Mouse (Mus musculus) ovary, postnatal 10 days (tissue): ENCODE data around the gene Patl2.
A peak's percentile ranks its signal among the peaks of the same experiment; 100 is the strongest.
"Not testable (repeated sequence)": the region's sequence is repeated elsewhere in the genome, so short reads cannot be mapped to it uniquely, and the experiment has no call there.

Experiments used
- DNase-seq: peaks from one replicate; pipeline ENCODE4 v3.0.0; 2022; ENCODE audit warnings: low spot score

The Patl2 gene

GRCm38 (mm10) chr2:122145756-122146155 is 40.2 kb downstream of the Patl2 start:
- DNase-seq = no peak

GRCm38 (mm10) chr2:122143111-122143510 is 42.9 kb downstream of the Patl2 start:
- no peak for DNase-seq

- no peak for DNase-seq
Measured at GRCm38 (mm10) chr2:122141332-122141967, 44.5 kb downstream of the Patl2 start.

- DNase-seq = no peak
Measured at GRCm38 (mm10) chr2:122140815-122141214, 45.2 kb downstream of the Patl2 start.

GRCm38 (mm10) chr2:122137839-122138465 is 48.0 kb downstream of the Patl2 start:
- DNase-seq = no peak

GRCm38 (mm10) chr2:122132618-122133017 is 53.4 kb downstream of the Patl2 start:
- DNase-seq = no peak

- DNase-seq = no peak
Measured at GRCm38 (mm10) chr2:122132078-122132477, 53.9 kb downstream of the Patl2 start.

GRCm38 (mm10) chr2:122127635-122128034 is 58.4 kb downstream of the Patl2 start:
- no peak for DNase-seq

GRCm38 (mm10) chr2:122126765-122127347 is 59.1 kb downstream of the Patl2 start:
- no peak for DNase-seq

- no peak for DNase-seq
Measured at GRCm38 (mm10) chr2:122125680-122126572, 60.1 kb downstream of the Patl2 start.

- DNase-seq = peak; percentile 92
Measured at GRCm38 (mm10) chr2:122117961-122118958, 67.7 kb downstream of the Patl2 start, which contains the start of gene Spg11. Spg11 (minus strand) TSS chr2:122118386.

- no peak for DNase-seq
Measured at GRCm38 (mm10) chr2:122116888-122117287, 69.1 kb downstream of the Patl2 start.

- DNase-seq = no peak
Measured at GRCm38 (mm10) chr2:122109714-122110113, 76.3 kb downstream of the Patl2 start.

GRCm38 (mm10) chr2:122108101-122108500 is 77.9 kb downstream of the Patl2 start:
- no peak for DNase-seq

GRCm38 (mm10) chr2:122102070-122102469 is 83.9 kb downstream of the Patl2 start:
- no peak for DNase-seq

GRCm38 (mm10) chr2:122097686-122098085 is 88.3 kb downstream of the Patl2 start:
- DNase-seq = not testable (repeated sequence)

GRCm38 (mm10) chr2:122093844-122094243 is 92.1 kb downstream of the Patl2 start:
- DNase-seq = no peak

- no peak for DNase-seq
Measured at GRCm38 (mm10) chr2:122086446-122086845, 99.5 kb downstream of the Patl2 start.

- no peak for DNase-seq
Measured at GRCm38 (mm10) chr2:122081728-122082456, 104.1 kb downstream of the Patl2 start.
